Comparison of ENCODE assay signal across 9 mouse cellular contexts in genomic region chrX:81072651-81073050, GRCm38 (mm10). TPM values are rescaled to one million over a fixed set of nuclear protein-coding genes. Genes with fewer than 3 reads are reported as not detected.
A peak's percentile ranks its signal among the peaks of the same experiment; 100 is the strongest.
DNase-seq lines count a peak whose midpoint lies in the region; ATAC-seq and TF ChIP-seq lines count a peak whose summit lies in the region.
"Had no signal": no experiment of that assay in that cellular context is flagged by ENCODE, and none has a peak within 500 bp of the region (broad histone marks: within the 10 kb centered on the region; RNA-seq: fewer than 3 reads in every experiment).

No protein-coding gene starts in this region.

- no peak for ATAC-seq in heart, embryonic 11.5 days (replicated peaks; ENCODE audit: insufficient number of reproducible peaks, low FRiP score, low TSS enrichment)
- ATAC-seq in forebrain, postnatal 0 days = no peak
- peak; percentile 31; the same call in 1 of the 2 replicates for ATAC-seq in midbrain, embryonic 12.5 days (ENCODE audit: low FRiP score, low read depth)

- H3K4me1 ChIP-seq in heart, embryonic 11.5 days (ENCODE audit: control insufficient read depth, insufficient read depth, low read length) = no peaks in the 10 kb centered on the region
- no peaks in the 10 kb centered on the region for H3K4me1 ChIP-seq in forebrain, postnatal 0 days (ENCODE audit: insufficient read depth)
- no peaks in the 10 kb centered on the region for H3K4me1 ChIP-seq in midbrain, embryonic 12.5 days
- H3K4me1 ChIP-seq in cerebellum, adult 2 months (ENCODE audit: control insufficient read depth, insufficient read depth, low read length) = no peaks in the 10 kb centered on the region

- H3K4me3 ChIP-seq in heart, embryonic 11.5 days (ENCODE audit: low read depth, low read length) = peak overlapping the region; percentile 64
- H3K4me3 ChIP-seq in forebrain, postnatal 0 days (ENCODE audit: low read depth, low read length) = peak overlapping the region; percentile 56
- peak overlapping the region; percentile 63 for H3K4me3 ChIP-seq in midbrain, embryonic 12.5 days
- H3K4me3 ChIP-seq in cerebellum, adult 2 months (replicated peaks; ENCODE audit: insufficient read depth, low read depth, low read length) = no peak overlapping the region

- TF ChIP-seq CTCF in forebrain, postnatal 0 days (IDR thresholded peaks at IDR 0.05; ENCODE audit: low read depth) = no peak
- no peak for TF ChIP-seq CTCF in cerebellum, adult 2 months (IDR thresholded peaks at IDR 0.05; ENCODE audit: borderline replicate concordance, insufficient read depth, low read depth, low read length)

- 7% methylated on average over 2 of the region's 2 CpGs for WGBS in heart, embryonic 11.5 days (ENCODE audit: insufficient replicate concordance)
- WGBS in forebrain, postnatal 0 days = 7% methylated on average over 2 of the region's 2 CpGs
- 5% methylated on average over 2 of the region's 2 CpGs for WGBS in midbrain, embryonic 12.5 days
- 62% methylated on average over 2 of the region's 2 CpGs for WGBS in cerebellum, adult 2 months

- H3K36me3 ChIP-seq in heart, embryonic 11.5 days (ENCODE audit: control insufficient read depth, insufficient read depth, low read length) = no peaks in the 10 kb centered on the region
- H3K36me3 ChIP-seq in forebrain, postnatal 0 days (ENCODE audit: insufficient read depth) = no peaks in the 10 kb centered on the region
- H3K36me3 ChIP-seq in midbrain, embryonic 12.5 days = no peaks in the 10 kb centered on the region

- peak overlapping the region; percentile 60 for H3K4me2 ChIP-seq in heart, embryonic 11.5 days
- H3K4me2 ChIP-seq in forebrain, postnatal 0 days (ENCODE audit: low read depth) = peak overlapping the region; percentile 54
- H3K4me2 ChIP-seq in midbrain, embryonic 12.5 days (replicated peaks) = peak overlapping the region; percentile 50

- TF ChIP-seq POLR2A in cerebellum, adult 2 months (IDR thresholded peaks at IDR 0.05; ENCODE audit: borderline replicate concordance, insufficient read depth, low read length) = no peak

- H3K9me3 ChIP-seq in heart, embryonic 11.5 days (replicated peaks; ENCODE audit: control insufficient read depth, low read length) = no peaks in the 10 kb centered on the region
- H3K9me3 ChIP-seq in forebrain, postnatal 0 days (ENCODE audit: low read length) = no peaks in the 10 kb centered on the region
- H3K9me3 ChIP-seq in midbrain, embryonic 12.5 days = no peaks in the 10 kb centered on the region

- H3K9ac ChIP-seq in heart, embryonic 11.5 days (ENCODE audit: low read depth, low read length) = 0 out of 2 replicates have a peak overlapping the region, but pooled peaks have one; percentile 22
- no peak overlapping the region for H3K9ac ChIP-seq in forebrain, postnatal 0 days
- no peak overlapping the region for H3K9ac ChIP-seq in midbrain, embryonic 12.5 days (replicated peaks)

- H3K27ac ChIP-seq in heart, embryonic 11.5 days (ENCODE audit: low read depth, low read length) = no peak overlapping the region
- H3K27ac ChIP-seq in forebrain, postnatal 0 days (ENCODE audit: low read depth, low read length) = no peak overlapping the region
- peak overlapping the region; percentile 88 for H3K27ac ChIP-seq in midbrain, embryonic 12.5 days (replicated peaks)
- H3K27ac ChIP-seq in cerebellum, adult 2 months (ENCODE audit: insufficient read depth, low read length) = no peak overlapping the region

- no peaks in the 10 kb centered on the region for H3K27me3 ChIP-seq in heart, embryonic 11.5 days (ENCODE audit: control insufficient read depth, insufficient read depth, low read length)
- no peaks in the 10 kb centered on the region for H3K27me3 ChIP-seq in forebrain, postnatal 0 days (ENCODE audit: insufficient read depth, low read length)
- no peaks in the 10 kb centered on the region for H3K27me3 ChIP-seq in midbrain, embryonic 12.5 days
- no peaks in the 10 kb centered on the region for H3K27me3 ChIP-seq in cerebellum, adult 2 months (ENCODE audit: control insufficient read depth, insufficient read depth, low read length)

- no peak for DNase-seq in heart, adult 8-10 months (ENCODE audit: low spot score)
- peak; percentile 2 for DNase-seq in NIH3T3 (ENCODE audit: low read depth)
- DNase-seq in forebrain, postnatal 0 days = peak; percentile 4
- no peak for DNase-seq in ovary, adult 18-20 months (ENCODE audit: low spot score)
- DNase-seq in cerebellum, adult 2 months = no peak
- DNase-seq in layer of hippocampus, adult 11-12 months (ENCODE audit: low spot score) = no peak
- DNase-seq: adrenal gland, postnatal 36 days had no signal

RNA-seq across cellular contexts. Expression of gene Tmem47, which starts 2.2 kb away (rescaled TPM):
- 27.1 and 34.5 TPM in 2 replicates for polyA plus RNA-seq in heart, embryonic 11.5 days (2014; fragmentation: Nextera tagmentation; extraction: Ambion mirVana)
- total RNA-seq in heart, adult 8-10 months (2022) = 10 to 100 TPM; 16.1 to 36.1 (median 25.4) TPM
- total RNA-seq in forebrain, postnatal 0 days (2014; rRNA removed) = 45.7 and 51.3 TPM in 2 replicates
- 10.6 and 20.6 TPM in 2 replicates for polyA plus RNA-seq in forebrain, postnatal 0 days (2015; fragmentation: Nextera tagmentation; extraction: Ambion mirVana)
- 30.9 and 38.4 TPM in 2 replicates for polyA plus RNA-seq in midbrain, embryonic 12.5 days (2016; fragmentation: Nextera tagmentation; extraction: Ambion mirVana)
- polyA plus RNA-seq in cerebellum, adult 2 months (2012; rRNA removed) = 65.6 and 77.7 TPM in 2 replicates

Comparison
In these comparisons a context has a peak if more than half of its experiments do, and no peak if none do; other contexts are left out.
1. DNase-seq: peak in NIH3T3 (single experiment) and forebrain, postnatal 0 days (single experiment); none in heart, adult 8-10 months (single experiment), ovary, adult 18-20 months (single experiment), cerebellum, adult 2 months (0 of 2) and layer of hippocampus, adult 11-12 months (single experiment).
2. Peak in every context shown above with its lines, with median percentiles within 50 percentile points of each other: H3K4me2 ChIP-seq.